Mouse (Mus musculus) olfactory bulb, adult 2 months (tissue): ENCODE results near the gene Rab24. TPM values are rescaled to one million over a fixed set of nuclear protein-coding genes. Genes with fewer than 3 reads are reported as not detected.

Source experiments
- H3K27ac ChIP-seq: fragments of 200-500 bp; 2 replicates; pipeline ENCODE4 v1.5.1; 2012; ENCODE audit warnings: low read depth, low read length; ENCODE audit not compliant: insufficient read depth
- H3K4me1 ChIP-seq: fragments of 200-500 bp; 2 replicates; pipeline ENCODE4 v1.6.1; 2012; ENCODE audit warnings: low read length; ENCODE audit not compliant: control insufficient read depth, insufficient read depth
- H3K4me3 ChIP-seq: fragments of 200-500 bp; 2 replicates; pipeline ENCODE4 v1.5.1; 2012; ENCODE audit warnings: mild to moderate bottlenecking, low read depth, low read length, moderate library complexity; ENCODE audit not compliant: insufficient read depth
- CTCF ChIP-seq: fragments of 200-500 bp; IDR thresholded peaks from 2 replicates; pipeline ENCODE4 v1.5.1; 2012; ENCODE audit warnings: low read depth, mild to moderate bottlenecking, low read length, moderate library complexity; ENCODE audit not compliant: insufficient read depth
- POLR2A ChIP-seq: fragments of 200-500 bp; IDR thresholded peaks from 2 replicates; pipeline ENCODE4 v1.6.1; 2012; ENCODE audit warnings: mild to moderate bottlenecking, low read depth, low read length, moderate library complexity; ENCODE audit not compliant: insufficient read depth
- WGBS: fragments of 180-500 bp; shearing (Covaris S2); methylation state at CpG from one replicate; pipeline ENCODE4 v1.1.7; 2018; 5-methylcytosine and 5-hydroxymethylcytosine counted together
- polyA plus RNA-seq: library from polyadenylated mRNA; stranded (reverse); fragments of >200 nt; gene quantifications from 2 replicates; pipeline ENCODE4 v1.2.4, GENCODE M21; 2012; ENCODE audit warnings: low replicate concordance; ENCODE audit not compliant: missing spikeins, insufficient read depth, insufficient read length

Rab24 gene
- polyA plus RNA-seq, 1 experiment, result not detected

- TF ChIP-seq POLR2A, result no peak
- no peak for TF ChIP-seq CTCF
- no peak overlapping the region for H3K27ac ChIP-seq
- peaks cover 3% of the 10 kb centered on the region for H3K4me1 ChIP-seq
- H3K4me3 ChIP-seq, result no peak overlapping the region
- WGBS, result 83% methylated on average over 11 of the region's 11 CpGs
Measured at GRCm38 (mm10) chr13:55346745-55347144, 25.0 kb upstream of the Rab24 start.

- no peak for TF ChIP-seq CTCF
- no peak for TF ChIP-seq POLR2A
- Histone ChIP-seq H3K4me3 (no peak overlapping the region), H3K4me1 (peaks cover 3% of the 10 kb centered on the region), H3K27ac (no peak overlapping the region)
- WGBS, result 66% methylated on average over 7 of the region's 7 CpGs
Measured at GRCm38 (mm10) chr13:55344286-55344685, 22.5 kb upstream of the Rab24 start.

GRCm38 (mm10) chr13:55342469-55342868 is 20.7 kb upstream of the Rab24 start:
- WGBS, result 46% methylated on average over 11 of the region's 11 CpGs
- Histone ChIP-seq H3K4me3 (no peak overlapping the region), H3K27ac (no peak overlapping the region), H3K4me1 (peaks cover 3% of the 10 kb centered on the region)
- TF ChIP-seq POLR2A (no peak), CTCF (no peak)

- peaks cover 3% of the 10 kb centered on the region for H3K4me1 ChIP-seq
- H3K27ac ChIP-seq, result no peak overlapping the region
- WGBS, result 26% methylated on average over 2 of the region's 2 CpGs
- TF ChIP-seq POLR2A, result no peak
- TF ChIP-seq CTCF, result no peak
- no peak overlapping the region for H3K4me3 ChIP-seq
Measured at GRCm38 (mm10) chr13:55339259-55339658, 17.5 kb upstream of the Rab24 start.

GRCm38 (mm10) chr13:55338131-55339054 is 16.6 kb upstream of the Rab24 start:
- no peak for TF ChIP-seq POLR2A
- no peak for TF ChIP-seq CTCF
- 57% methylated on average over 12 of the region's 12 CpGs for WGBS
- no peak overlapping the region for H3K4me3 ChIP-seq
- H3K4me1 ChIP-seq, result no peaks in the 10 kb centered on the region
- H3K27ac ChIP-seq, result no peak overlapping the region

GRCm38 (mm10) chr13:55337341-55337975 is 15.7 kb upstream of the Rab24 start:
- Histone ChIP-seq H3K4me3 (no peak overlapping the region), H3K27ac (no peak overlapping the region), H3K4me1 (no peaks in the 10 kb centered on the region)
- TF ChIP-seq POLR2A (no peak), CTCF (no peak)
- 76% methylated on average over 10 of the region's 10 CpGs for WGBS

- WGBS, result 90% methylated on average over 4 of the region's 4 CpGs
- no peak overlapping the region for H3K27ac ChIP-seq
- no peaks in the 10 kb centered on the region for H3K4me1 ChIP-seq
- H3K4me3 ChIP-seq, result no peak overlapping the region
- no peak for TF ChIP-seq CTCF
- no peak for TF ChIP-seq POLR2A
Measured at GRCm38 (mm10) chr13:55335701-55336100, 14.0 kb upstream of the Rab24 start.

- H3K27ac ChIP-seq, result no peak overlapping the region
- H3K4me3 ChIP-seq, result no peak overlapping the region
- peaks cover 14% of the 10 kb centered on the region for H3K4me1 ChIP-seq
- WGBS, result 92% methylated on average over 3 of the region's 3 CpGs
- TF ChIP-seq POLR2A, result no peak
- no peak for TF ChIP-seq CTCF
Measured at GRCm38 (mm10) chr13:55332331-55332730, 10.6 kb upstream of the Rab24 start.
